ENCODE assay signal across 25 mouse cellular contexts in the genomic region with DNA sequence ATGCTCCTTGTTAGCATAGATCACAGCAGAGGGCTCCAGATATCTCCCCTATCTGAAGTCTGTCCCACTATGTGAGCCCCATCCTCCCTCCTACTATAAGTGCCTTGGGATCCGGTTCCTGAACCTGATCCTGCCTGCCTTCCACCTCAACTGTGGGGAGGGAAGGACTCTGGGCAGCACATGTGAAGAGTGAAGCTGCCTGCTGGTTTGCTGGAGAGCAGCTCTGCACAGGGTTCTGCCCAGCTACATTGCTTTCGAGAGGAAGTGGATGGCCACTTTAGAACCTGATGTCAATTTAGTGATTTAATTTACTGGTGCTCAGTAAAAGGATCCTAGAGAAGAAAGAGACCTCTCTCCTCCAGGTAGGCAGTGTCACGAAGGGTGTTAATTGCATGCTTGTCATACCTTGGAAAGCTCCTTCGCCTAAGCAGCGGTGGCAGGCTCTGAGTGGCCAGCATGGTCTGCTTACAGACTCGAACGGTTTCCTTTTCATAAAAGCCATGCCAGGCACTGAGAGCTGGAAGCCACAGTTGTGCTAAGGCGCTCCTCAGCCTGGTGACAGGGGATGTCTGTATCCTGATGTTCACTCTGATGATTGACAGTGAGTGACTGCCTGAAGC. TPM values are rescaled to one million over a fixed set of nuclear protein-coding genes. Genes with fewer than 3 reads are reported as not detected.
DNase-seq lines count a peak whose midpoint lies in the region; ATAC-seq lines count a peak whose summit lies in the region.
"Had no signal": no experiment of that assay in that cellular context is flagged by ENCODE, and none has a peak within 500 bp of the region (broad histone marks: within the 10 kb centered on the region; RNA-seq: fewer than 3 reads in every experiment).

No protein-coding gene starts in this region.

- DNase-seq in heart, adult 11 months, result peak; percentile 72
- no peak for DNase-seq in heart, postnatal 36 days
- peak; percentile 16 for DNase-seq in liver, embryonic 11.5 days (ENCODE audit: low spot score)
- DNase-seq in midbrain, embryonic 10.5 days (ENCODE audit: low spot score), result peak; percentile 7
- no peak for DNase-seq in midbrain, embryonic 14.5 days
- DNase-seq in limb, embryonic 10.5 days (ENCODE audit: low spot score), result peak; percentile 26
- no peak for DNase-seq in adrenal gland, postnatal 10 days
- DNase-seq: adrenal gland, postnatal 36 days; cerebellum, adult 9-10 months; gastrocnemius, postnatal 14 days; heart, adult 2 months; heart, postnatal 4 days; kidney, postnatal 36 days; left cerebral cortex, postnatal 4 days; thymus, postnatal 25 days had no signal

- H3K4me3 ChIP-seq in liver, embryonic 11.5 days (ENCODE audit: low read depth, low read length), result no peak overlapping the region
- H3K4me3 ChIP-seq in liver, embryonic 12.5 days, result no peak overlapping the region
- H3K4me3 ChIP-seq in midbrain, embryonic 10.5 days, result no peak overlapping the region
- no peak overlapping the region for H3K4me3 ChIP-seq in midbrain, embryonic 14.5 days (replicated peaks; ENCODE audit: low read depth, low read length)
- H3K4me3 ChIP-seq in limb, embryonic 10.5 days, result no peak overlapping the region
- H3K4me3 ChIP-seq: embryonic facial prominence, embryonic 15.5 days; heart, adult 2 months; heart, embryonic 15.5 days had no signal

- H3K9me3 ChIP-seq in liver, embryonic 11.5 days (ENCODE audit: control insufficient read depth, low read length), result no peaks in the 10 kb centered on the region
- no peaks in the 10 kb centered on the region for H3K9me3 ChIP-seq in liver, embryonic 12.5 days (replicated peaks)
- H3K9me3 ChIP-seq in midbrain, embryonic 10.5 days (replicated peaks), result no peaks in the 10 kb centered on the region
- H3K9me3 ChIP-seq in midbrain, embryonic 14.5 days (ENCODE audit: control insufficient read depth, low read length), result no peaks in the 10 kb centered on the region
- no peaks in the 10 kb centered on the region for H3K9me3 ChIP-seq in limb, embryonic 10.5 days (replicated peaks)
- H3K9me3 ChIP-seq: embryonic facial prominence, embryonic 15.5 days; heart, embryonic 15.5 days had no signal

- no peaks in the 10 kb centered on the region for H3K27me3 ChIP-seq in liver, embryonic 11.5 days (replicated peaks; ENCODE audit: control insufficient read depth, insufficient read depth, low read length)
- H3K27me3 ChIP-seq in liver, embryonic 12.5 days (replicated peaks), result no peaks in the 10 kb centered on the region
- no peaks in the 10 kb centered on the region for H3K27me3 ChIP-seq in midbrain, embryonic 10.5 days (ENCODE audit: low read depth, poor library complexity, severe bottlenecking)
- H3K27me3 ChIP-seq in midbrain, embryonic 14.5 days (ENCODE audit: control insufficient read depth, insufficient read depth, low read length), result no peaks in the 10 kb centered on the region
- H3K27me3 ChIP-seq in limb, embryonic 10.5 days (ENCODE audit: low read depth, poor library complexity, severe bottlenecking), result no peaks in the 10 kb centered on the region
- H3K27me3 ChIP-seq: embryonic facial prominence, embryonic 15.5 days; heart, embryonic 15.5 days had no signal

- intact Hi-C loops in heart, postnatal 36 days (cut with DNase I), result no loop called here

- no peak overlapping the region for H3K27ac ChIP-seq in liver, embryonic 11.5 days (ENCODE audit: low read depth, low read length)
- no peak overlapping the region for H3K27ac ChIP-seq in liver, embryonic 12.5 days
- H3K27ac ChIP-seq in midbrain, embryonic 10.5 days (replicated peaks), result no peak overlapping the region
- H3K27ac ChIP-seq in midbrain, embryonic 14.5 days (replicated peaks; ENCODE audit: low read depth, low read length), result no peak overlapping the region
- H3K27ac ChIP-seq in limb, embryonic 10.5 days, result no peak overlapping the region
- H3K27ac ChIP-seq: embryonic facial prominence, embryonic 15.5 days; heart, adult 2 months; heart, embryonic 15.5 days; liver, embryonic 14.5 days; macrophage had no signal

- H3K4me1 ChIP-seq in liver, embryonic 11.5 days (replicated peaks; ENCODE audit: control insufficient read depth, insufficient read depth, low read length), result no peaks in the 10 kb centered on the region
- no peaks in the 10 kb centered on the region for H3K4me1 ChIP-seq in liver, embryonic 12.5 days
- H3K4me1 ChIP-seq in midbrain, embryonic 10.5 days, result no peaks in the 10 kb centered on the region
- H3K4me1 ChIP-seq in midbrain, embryonic 14.5 days (ENCODE audit: control insufficient read depth, insufficient read depth, low read length), result no peaks in the 10 kb centered on the region
- no peaks in the 10 kb centered on the region for H3K4me1 ChIP-seq in limb, embryonic 10.5 days
- H3K4me1 ChIP-seq: embryonic facial prominence, embryonic 15.5 days; heart, embryonic 15.5 days had no signal

- WGBS in liver, embryonic 11.5 days, result 54% methylated on average over 8 of the region's 8 CpGs
- WGBS in liver, embryonic 12.5 days (ENCODE audit: insufficient replicate concordance), result 44% methylated on average over 8 of the region's 8 CpGs
- 83% methylated on average over 8 of the region's 8 CpGs for WGBS in midbrain, embryonic 10.5 days
- 77% methylated on average over 8 of the region's 8 CpGs for WGBS in midbrain, embryonic 14.5 days
- 60% methylated on average over 8 of the region's 8 CpGs for WGBS in limb, embryonic 10.5 days

- H3K36me3 ChIP-seq in liver, embryonic 11.5 days (ENCODE audit: control insufficient read depth, insufficient read depth, low read length), result no peaks in the 10 kb centered on the region
- no peaks in the 10 kb centered on the region for H3K36me3 ChIP-seq in liver, embryonic 12.5 days
- H3K36me3 ChIP-seq in midbrain, embryonic 10.5 days, result no peaks in the 10 kb centered on the region
- no peaks in the 10 kb centered on the region for H3K36me3 ChIP-seq in midbrain, embryonic 14.5 days (ENCODE audit: control insufficient read depth, insufficient read depth, low read length)
- H3K36me3 ChIP-seq in limb, embryonic 10.5 days, result no peaks in the 10 kb centered on the region
- H3K36me3 ChIP-seq: embryonic facial prominence, embryonic 15.5 days; heart, embryonic 15.5 days had no signal

- no peak overlapping the region for H3K4me2 ChIP-seq in liver, embryonic 11.5 days
- H3K4me2 ChIP-seq in liver, embryonic 12.5 days, result no peak overlapping the region
- H3K4me2 ChIP-seq in midbrain, embryonic 14.5 days (ENCODE audit: low read length), result no peak overlapping the region
- H3K4me2 ChIP-seq: embryonic facial prominence, embryonic 15.5 days; heart, embryonic 15.5 days had no signal

- no peak for ATAC-seq in liver, embryonic 11.5 days (replicated peaks; ENCODE audit: low FRiP score)
- ATAC-seq in liver, embryonic 12.5 days, result no peak
- ATAC-seq in midbrain, embryonic 14.5 days (ENCODE audit: low FRiP score, low TSS enrichment), result no peak
- ATAC-seq: CD4-positive, CD25-positive, alpha-beta regulatory T cell, adult 4 months; forebrain, embryonic 16.5 days; hindbrain, embryonic 16.5 days; intestine, postnatal 0 days had no signal

- no peak overlapping the region for H3K9ac ChIP-seq in liver, embryonic 11.5 days (ENCODE audit: low read depth, low read length)
- no peak overlapping the region for H3K9ac ChIP-seq in liver, embryonic 12.5 days
- no peak overlapping the region for H3K9ac ChIP-seq in midbrain, embryonic 14.5 days (replicated peaks; ENCODE audit: low read length)
- H3K9ac ChIP-seq: embryonic facial prominence, embryonic 15.5 days; heart, embryonic 15.5 days; liver, embryonic 14.5 days had no signal

RNA-seq across cellular contexts. Expression of gene Rasgrf1, which starts 45.3 kb away (rescaled TPM):
- not detected for total RNA-seq in heart, postnatal 36 days (2021)
- not detected in 2 replicates for polyA plus RNA-seq in liver, embryonic 11.5 days (2014; fragmentation: Nextera tagmentation; extraction: Ambion mirVana)
- polyA plus RNA-seq in liver, embryonic 12.5 days (2016; fragmentation: Nextera tagmentation; extraction: Ambion mirVana), result 0.14 TPM in 1 of 2 replicates, not detected in the other
- polyA plus RNA-seq in midbrain, embryonic 10.5 days (2016; fragmentation: Nextera tagmentation; extraction: Ambion mirVana), result 0.02 and 0.06 TPM in 2 replicates
- 3.5 and 4.5 TPM in 2 replicates for polyA plus RNA-seq in midbrain, embryonic 14.5 days (2014; fragmentation: Nextera tagmentation; extraction: Ambion mirVana)
- 0.16 TPM in 1 of 2 replicates, not detected in the other for polyA plus RNA-seq in limb, embryonic 10.5 days (2016; fragmentation: Nextera tagmentation; extraction: Ambion mirVana)
- total RNA-seq in adrenal gland, postnatal 10 days (2021), result 1 to 10 TPM; 1.9 TPM
- total RNA-seq: heart, adult 2 months; heart, postnatal 4 days; neutrophil, adult 5-6 weeks had no signal
- polyA plus RNA-seq: heart, adult 2 months; intestine, postnatal 0 days; macrophage had no signal

Comparison
In these comparisons a context has a peak if more than half of its experiments do, and no peak if none do; other contexts are left out.
1. DNase-seq: peak in heart, adult 11 months (single experiment), liver, embryonic 11.5 days (single experiment), midbrain, embryonic 10.5 days (single experiment) and limb, embryonic 10.5 days (single experiment); none in heart, postnatal 36 days (0 of 2), midbrain, embryonic 14.5 days (single experiment) and adrenal gland, postnatal 10 days (single experiment).